Mouse (Mus musculus) kidney, postnatal 0 days (tissue): ENCODE measurements around the gene Bloc1s2. TPM values are rescaled to one million over a fixed set of nuclear protein-coding genes. Genes with fewer than 3 reads are reported as not detected.
"Not testable (repeated sequence)": the region's sequence is repeated elsewhere in the genome, so short reads cannot be mapped to it uniquely, and the experiment has no call there.

Experiments
- ATAC-seq: fragments of 200-750 bp; cut with Nextera tagmentation; replicated peaks from 2 replicates; pipeline ENCODE4 v1.8.0; 2017; ENCODE audit warnings: low read depth, moderate number of reproducible peaks, moderate TSS enrichment, moderate library complexity; ENCODE audit not compliant: low FRiP score
- DNase-seq: peaks from one replicate; pipeline ENCODE4 v3.0.0-alpha.2; 2016; ENCODE audit warnings: low spot score
- H3K27ac ChIP-seq: fragments of 300-500 bp; sonication (generic); 2 replicates; pipeline ENCODE4 v1.5.1; 2014; ENCODE audit warnings: mild to moderate bottlenecking
- H3K27me3 ChIP-seq: fragments of 300-500 bp; sonication (generic); 2 replicates; pipeline ENCODE4 v1.6.1; 2014; ENCODE audit warnings: low read length, mixed read lengths; ENCODE audit not compliant: insufficient read depth
- H3K36me3 ChIP-seq: fragments of 300-500 bp; sonication (generic); 2 replicates; pipeline ENCODE4 v1.6.1; 2014; ENCODE audit warnings: low read length, mixed read lengths; ENCODE audit not compliant: insufficient read depth
- H3K4me1 ChIP-seq: fragments of 300-500 bp; sonication (generic); replicated peaks from 2 replicates; pipeline ENCODE4 v1.6.1; 2014; ENCODE audit warnings: antibody characterized with exemption, low read length, mixed read lengths; ENCODE audit not compliant: insufficient read depth
- H3K4me2 ChIP-seq: fragments of 300-500 bp; sonication (generic); 2 replicates; pipeline ENCODE4 v1.6.1; 2014; ENCODE audit warnings: mild to moderate bottlenecking, low read length, moderate library complexity, mixed read lengths
- H3K4me3 ChIP-seq: fragments of 300-500 bp; sonication (generic); replicated peaks from 2 replicates; pipeline ENCODE4 v1.5.1; 2014; ENCODE audit warnings: low read depth, low read length
- H3K9ac ChIP-seq: fragments of 300-500 bp; sonication (generic); 2 replicates; pipeline ENCODE4 v1.6.1; 2014; ENCODE audit warnings: low read depth, low read length
- H3K9me3 ChIP-seq: fragments of 300-500 bp; sonication (generic); replicated peaks from 2 replicates; pipeline ENCODE4 v1.6.1; 2016; ENCODE audit warnings: low read length, inconsistent platforms, mixed read lengths
- CTCF ChIP-seq: IDR thresholded peaks from 2 replicates; pipeline ENCODE4 v1.5.1; 2016; ENCODE audit warnings: antibody characterized with exemption, low read depth, mild to moderate bottlenecking, moderate library complexity
- whole genome bisulfite sequencing: fragments of 180-500 bp; shearing (Covaris S2); extraction: QIAGEN DNeasy Blood & Tissue Kit; methylation state at CpG from one replicate; pipeline ENCODE4 v1.1.7; 2014; 5-methylcytosine and 5-hydroxymethylcytosine counted together
- polyA plus RNA-seq: library from polyadenylated mRNA; unstranded; fragments of >200 nt; fragmentation: Nextera tagmentation; extraction: Ambion mirVana; gene quantifications from 2 replicates; pipeline ENCODE4 v1.2.1, GENCODE M21; 2015

Bloc1s2 gene
- polyA plus RNA-seq, 1 experiment from 2014 or later: 93.1 TPM

GRCm38 (mm10) chr19:44135072-44135959, 10.9 kb downstream of the Bloc1s2 start, which contains the start of gene Cwf19l1:
Cwf19l1 (minus strand) TSS chr19:44135876.
- peak within 1 kb of the TSS; percentile 94 for H3K4me3 ChIP-seq
- peak; percentile 97 for DNase-seq
- H3K4me1 ChIP-seq: peaks cover 8% of the 10 kb centered on the region; the same call in 1 of the 2 replicates
- H3K9me3 ChIP-seq: no peaks in the 10 kb centered on the region
- H3K4me2 ChIP-seq: peak within 1 kb of the TSS; percentile 91
- H3K27me3 ChIP-seq: no peaks in the 10 kb centered on the region
- peak; percentile 89 for ATAC-seq
- no peak for TF ChIP-seq CTCF
- peaks cover 16% of the 10 kb centered on the region; the same call in 1 of the 2 replicates for H3K36me3 ChIP-seq
- peak within 1 kb of the TSS; percentile 89 for H3K27ac ChIP-seq
- WGBS: under 1% methylated on average over 45 of the region's 45 CpGs
- peak within 1 kb of the TSS; percentile 82 for H3K9ac ChIP-seq

DNA sequence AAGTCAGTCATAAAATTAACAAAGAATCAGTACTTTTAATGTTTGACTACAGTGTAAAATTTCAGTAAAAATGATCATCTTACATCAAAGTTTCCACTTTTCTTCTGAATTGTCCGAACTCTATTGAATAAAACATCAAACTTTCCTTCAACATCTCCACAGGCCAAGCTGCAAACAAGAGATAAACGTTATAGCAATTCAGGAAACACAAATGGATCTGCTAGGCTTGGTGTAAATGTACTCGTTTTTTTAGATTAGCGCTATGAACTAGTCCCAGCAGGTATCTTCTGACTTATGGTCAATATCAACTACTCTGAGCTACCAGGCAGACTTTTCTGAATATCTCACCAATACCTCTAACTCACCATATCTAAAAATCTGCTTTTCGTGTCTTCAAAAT, 13.3 kb downstream of the Bloc1s2 start:
- no peaks in the 10 kb centered on the region for H3K27me3 ChIP-seq
- DNase-seq (no peak), ATAC-seq (no peak)
- H3K4me1 ChIP-seq: peaks cover 8% of the 10 kb centered on the region; the same call in 1 of the 2 replicates
- H3K36me3 ChIP-seq: peaks cover 32% of the 10 kb centered on the region; the same call in 1 of the 2 replicates
- TF ChIP-seq CTCF: no peak
- no peak overlapping the region for H3K4me3 ChIP-seq
- no peak overlapping the region for H3K4me2 ChIP-seq
- no peaks in the 10 kb centered on the region for H3K9me3 ChIP-seq
- no peak overlapping the region for H3K9ac ChIP-seq
- no peak overlapping the region for H3K27ac ChIP-seq
- WGBS: 92% methylated on average over 5 of the region's 5 CpGs

DNA sequence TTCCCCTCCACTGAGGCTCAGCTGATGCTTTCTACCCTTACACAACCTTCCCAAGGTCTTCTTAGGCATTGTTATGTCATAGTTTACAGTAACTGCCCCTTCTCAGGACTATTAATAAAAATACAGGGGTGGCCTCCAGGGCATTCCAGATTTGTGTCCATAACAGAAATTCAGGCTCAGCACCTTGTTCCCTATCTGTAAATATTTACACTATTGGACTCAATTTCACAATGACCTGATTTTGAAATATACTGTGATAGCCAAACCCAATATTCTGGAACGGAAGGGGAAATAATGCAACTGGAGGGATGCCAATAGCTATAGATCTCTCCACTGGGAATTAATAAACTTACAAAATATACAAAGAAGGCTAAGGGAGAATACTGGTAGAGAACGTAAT, 17.7 kb downstream of the Bloc1s2 start:
- Histone ChIP-seq H3K9ac (no peak overlapping the region), H3K4me2 (no peak overlapping the region), H3K36me3 (peaks cover 63% of the 10 kb centered on the region), H3K27me3 (no peaks in the 10 kb centered on the region), H3K4me3 (no peak overlapping the region), H3K4me1 (no peaks in the 10 kb centered on the region), H3K9me3 (no peaks in the 10 kb centered on the region), H3K27ac (no peak overlapping the region)
- 78% methylated on average over 2 of the region's 2 CpGs for WGBS
- ATAC-seq (no peak), DNase-seq (no peak)
- no peak for TF ChIP-seq CTCF

DNA sequence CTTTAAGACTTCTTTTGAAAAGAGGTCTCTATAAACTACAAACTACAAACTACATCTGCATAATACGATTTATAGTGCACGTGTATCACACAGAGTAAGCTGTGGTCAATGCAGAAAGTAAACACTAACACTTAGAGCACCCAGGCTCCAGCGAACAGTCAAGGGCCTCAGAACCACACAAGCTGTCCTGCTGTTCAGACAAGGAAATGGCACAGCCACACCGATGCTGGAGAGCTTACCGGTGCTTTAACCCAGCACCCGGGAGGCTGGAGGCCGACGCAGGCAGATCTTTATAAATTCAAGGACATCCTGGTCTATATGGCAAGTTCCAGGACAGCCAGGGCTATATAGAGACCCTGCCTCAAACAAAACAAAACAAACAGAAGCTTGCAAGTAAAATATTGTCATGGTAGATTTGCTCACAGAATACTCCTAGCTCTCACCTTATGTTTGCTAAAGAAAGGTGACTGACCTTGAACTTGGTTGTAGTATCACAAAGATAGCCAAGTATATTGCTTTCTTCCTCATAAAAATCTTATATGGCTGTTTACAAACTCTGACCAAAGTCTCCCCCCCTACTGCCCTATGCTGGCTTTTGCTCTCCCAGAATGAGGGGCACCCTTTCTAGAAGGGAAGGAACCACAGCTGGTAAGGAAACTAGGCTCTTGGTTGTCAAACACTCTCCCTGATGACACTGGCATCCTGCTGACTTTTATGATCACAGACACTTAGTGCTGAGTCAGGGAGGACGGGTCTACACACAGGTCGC, 18.3 kb downstream of the Bloc1s2 start:
- no peak overlapping the region for H3K27ac ChIP-seq
- no peaks in the 10 kb centered on the region for H3K9me3 ChIP-seq
- WGBS: 95% methylated on average over 10 of the region's 10 CpGs
- ATAC-seq: no peak
- H3K4me1 ChIP-seq: no peaks in the 10 kb centered on the region
- H3K27me3 ChIP-seq: no peaks in the 10 kb centered on the region
- no peak overlapping the region for H3K9ac ChIP-seq
- no peak overlapping the region for H3K4me2 ChIP-seq
- H3K4me3 ChIP-seq: no peak overlapping the region
- TF ChIP-seq CTCF: no peak
- H3K36me3 ChIP-seq: peaks cover 69% of the 10 kb centered on the region
- no peak for DNase-seq

DNA sequence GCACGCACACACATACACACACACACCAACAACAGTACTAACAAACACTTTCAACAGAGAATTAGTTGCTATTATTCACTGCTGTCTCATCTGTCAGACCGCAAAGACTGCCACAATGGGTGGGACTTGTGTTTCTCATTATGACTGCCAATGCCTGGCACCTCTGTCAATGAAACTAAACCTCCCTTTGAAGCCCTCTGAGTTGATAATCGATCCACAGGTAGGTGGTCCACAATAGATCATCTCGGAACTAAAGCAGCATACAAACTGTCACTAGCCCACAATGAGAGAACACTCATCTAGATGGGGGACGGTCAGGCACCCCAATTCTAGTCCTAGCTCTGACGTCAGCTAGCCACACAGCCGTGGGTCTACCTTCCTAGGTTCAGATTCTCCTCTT, 25.1 kb downstream of the Bloc1s2 start:
- H3K9me3 ChIP-seq: no peaks in the 10 kb centered on the region
- peaks cover 61% of the 10 kb centered on the region for H3K36me3 ChIP-seq
- no peak for DNase-seq
- no peak overlapping the region for H3K9ac ChIP-seq
- ATAC-seq: no peak
- WGBS: 94% methylated on average over 7 of the region's 7 CpGs
- H3K4me1 ChIP-seq: no peaks in the 10 kb centered on the region
- H3K4me3 ChIP-seq: no peak overlapping the region
- H3K4me2 ChIP-seq: no peak overlapping the region
- no peak for TF ChIP-seq CTCF
- H3K27ac ChIP-seq: no peak overlapping the region
- H3K27me3 ChIP-seq: no peaks in the 10 kb centered on the region

DNA sequence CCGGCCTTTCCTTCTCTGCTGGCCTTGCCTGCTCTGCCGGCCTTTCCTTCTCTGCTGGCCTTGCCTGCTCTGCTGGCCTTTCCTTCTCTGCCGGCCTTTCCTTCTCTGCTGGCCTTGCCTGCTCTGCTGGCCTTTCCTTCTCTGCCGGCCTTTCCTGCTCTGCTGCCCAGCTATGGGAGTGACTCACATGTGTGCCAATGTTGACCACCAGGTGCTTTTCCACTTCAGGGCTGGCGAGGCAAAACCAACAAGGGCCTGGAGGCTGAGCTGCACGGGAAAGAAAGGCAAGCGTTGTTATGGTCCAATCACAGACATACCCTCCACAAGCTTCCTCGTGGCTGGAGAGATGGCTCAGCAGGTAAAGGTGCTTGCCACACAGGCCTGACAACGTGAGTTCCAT, 25.6 kb downstream of the Bloc1s2 start:
- peaks cover 61% of the 10 kb centered on the region for H3K36me3 ChIP-seq
- not testable (repeated sequence) for H3K4me2 ChIP-seq, H3K27me3 ChIP-seq, H3K4me3 ChIP-seq, H3K9ac ChIP-seq, H3K4me1 ChIP-seq, H3K27ac ChIP-seq, H3K9me3 ChIP-seq, ATAC-seq, DNase-seq
- 91% methylated on average over 7 of the region's 9 CpGs for WGBS
